Comparison of ENCODE assay signal across 21 mouse cellular contexts in genomic region chr2:168769259-168769658, GRCm38 (mm10). TPM values are rescaled to one million over a fixed set of nuclear protein-coding genes. Genes with fewer than 3 reads are reported as not detected.
"Had no signal": no experiment of that assay in that cellular context is flagged by ENCODE, and none has a peak within 500 bp of the region (broad histone marks: within the 10 kb centered on the region; RNA-seq: fewer than 3 reads in every experiment).

No protein-coding gene starts in this region.

- ATAC-seq: midbrain, embryonic 13.5 days; midbrain, embryonic 15.5 days had no signal

- H3K27ac ChIP-seq: midbrain, embryonic 13.5 days; midbrain, embryonic 15.5 days; neural tube, embryonic 13.5 days; neural tube, embryonic 15.5 days had no signal

- H3K9me3 ChIP-seq: midbrain, embryonic 13.5 days; midbrain, embryonic 15.5 days; neural tube, embryonic 13.5 days; neural tube, embryonic 15.5 days had no signal

- DNase-seq: lung, adult 18-20 months; lung, embryonic 14.5 days; lung, postnatal 10 days; lung, postnatal 4 days; retina, postnatal 1 day; right cerebral cortex, adult 18-20 months; right cerebral cortex, postnatal 25 days; right cerebral cortex, postnatal 4 days; spleen, adult 18-20 months; thymus, adult 18-20 months; thymus, postnatal 25 days had no signal

- H3K9ac ChIP-seq: lung, embryonic 14.5 days; midbrain, embryonic 13.5 days; midbrain, embryonic 15.5 days; neural tube, embryonic 13.5 days; neural tube, embryonic 15.5 days had no signal

- H3K36me3 ChIP-seq: midbrain, embryonic 13.5 days; midbrain, embryonic 15.5 days; neural tube, embryonic 13.5 days; neural tube, embryonic 15.5 days had no signal

- H3K4me3 ChIP-seq: midbrain, embryonic 13.5 days; midbrain, embryonic 15.5 days; myocyte; neural tube, embryonic 13.5 days; neural tube, embryonic 15.5 days had no signal

- H3K4me2 ChIP-seq: lung, embryonic 14.5 days; midbrain, embryonic 11.5 days; midbrain, embryonic 13.5 days; midbrain, embryonic 15.5 days; neural tube, embryonic 13.5 days; neural tube, embryonic 15.5 days had no signal

RNA-seq across cellular contexts. Expression of gene Sall4, which starts 1.5 kb away (rescaled TPM):
- total RNA-seq: megakaryocyte, adult 5-6 weeks; megakaryocyte-erythroid progenitor cell, adult 5-6 weeks had no signal
- polyA plus RNA-seq: lung, embryonic 16.5 days; myocyte; thymus, postnatal 0 days had no signal

RNA-seq across cellular contexts. Expression of gene Atp9a, which starts 27.1 kb away (rescaled TPM):
- total RNA-seq: megakaryocyte-erythroid progenitor cell, adult 5-6 weeks had no signal
